Mouse (Mus musculus): ENCODE results near the gene Mrtfb. TPM values are rescaled to one million over a fixed set of nuclear protein-coding genes. Genes with fewer than 3 reads are reported as not detected.

Gene Mrtfb
- polyA plus RNA-seq, 1 experiment from 2014 or later, result 9.9 TPM

GRCm38 (mm10) chr16:13240326-13240725, 16.0 kb upstream of the Mrtfb start:
- Histone ChIP-seq H3K9me3 (replicated peaks) (no peaks in the 10 kb centered on the region), H3K9ac (replicated peaks) (no peak overlapping the region), H3K4me1 (no peaks in the 10 kb centered on the region), H3K4me2 (no peak overlapping the region), H3K4me3 (replicated peaks) (no peak overlapping the region), H3K27me3 (replicated peaks) (no peaks in the 10 kb centered on the region), H3K27ac (replicated peaks) (no peak overlapping the region), H3K36me3 (no peaks in the 10 kb centered on the region)
- WGBS, result 83% methylated on average over 7 of the region's 7 CpGs
- ATAC-seq (ENCODE audit: low FRiP score), result no peak

- H3K36me3 ChIP-seq, result no peaks in the 10 kb centered on the region
- WGBS, result 35% methylated on average over 4 of the region's 4 CpGs
These were observed 10.6 kb upstream of the Mrtfb start for GRCm38 (mm10) chr16:13245658-13246057.

GRCm38 (mm10) chr16:13246855-13247254, 9.4 kb upstream of the Mrtfb start:
- Histone ChIP-seq H3K4me1 (no peaks in the 10 kb centered on the region), H3K9ac (replicated peaks) (no peak overlapping the region), H3K4me3 (replicated peaks) (no peak overlapping the region), H3K27me3 (replicated peaks) (no peaks in the 10 kb centered on the region), H3K9me3 (replicated peaks) (no peaks in the 10 kb centered on the region), H3K36me3 (no peaks in the 10 kb centered on the region), H3K4me2 (no peak overlapping the region), H3K27ac (replicated peaks) (no peak overlapping the region)
- 75% methylated on average over 3 of the region's 3 CpGs for WGBS
- ATAC-seq (ENCODE audit: low FRiP score), result no peak

More at GRCm38 (mm10) chr16:13245658-13246057, 10.6 kb upstream of the Mrtfb start:
- Histone ChIP-seq H3K9me3 (replicated peaks) (no peaks in the 10 kb centered on the region), H3K27ac (replicated peaks) (no peak overlapping the region), H3K27me3 (replicated peaks) (no peaks in the 10 kb centered on the region), H3K4me3 (replicated peaks) (no peak overlapping the region), H3K4me1 (no peaks in the 10 kb centered on the region), H3K9ac (replicated peaks) (no peak overlapping the region), H3K4me2 (no peak overlapping the region)
- ATAC-seq (ENCODE audit: low FRiP score), result no peak

- Histone ChIP-seq H3K9ac (replicated peaks) (no peak overlapping the region), H3K36me3 (no peaks in the 10 kb centered on the region), H3K27me3 (replicated peaks) (no peaks in the 10 kb centered on the region), H3K4me1 (no peaks in the 10 kb centered on the region), H3K4me3 (replicated peaks) (no peak overlapping the region), H3K27ac (replicated peaks) (no peak overlapping the region), H3K4me2 (no peak overlapping the region), H3K9me3 (replicated peaks) (no peaks in the 10 kb centered on the region)
- ATAC-seq (ENCODE audit: low FRiP score), result no peak
- 79% methylated on average over 5 of the region's 5 CpGs for WGBS
These were observed 6.2 kb upstream of the Mrtfb start for GRCm38 (mm10) chr16:13250061-13250460.

GRCm38 (mm10) chr16:13256667-13257527, 616 bp downstream of the Mrtfb start:
- Histone ChIP-seq H3K4me3 (replicated peaks) (peak overlapping the region; percentile 86), H3K27ac (replicated peaks) (peak overlapping the region; percentile 91), H3K9me3 (replicated peaks) (no peaks in the 10 kb centered on the region), H3K27me3 (replicated peaks) (no peaks in the 10 kb centered on the region), H3K9ac (replicated peaks) (peak overlapping the region; percentile 88), H3K4me1 (peaks cover 21% of the 10 kb centered on the region), H3K36me3 (no peaks in the 10 kb centered on the region), H3K4me2 (peak overlapping the region; percentile 91)
- peak; percentile 79 for ATAC-seq (ENCODE audit: low FRiP score)
- 4% methylated on average over 62 of the region's 64 CpGs for WGBS

- Histone ChIP-seq H3K4me3 (replicated peaks) (peak overlapping the region; percentile 86), H3K27me3 (replicated peaks) (no peaks in the 10 kb centered on the region), H3K9ac (replicated peaks) (no peak overlapping the region), H3K36me3 (no peaks in the 10 kb centered on the region), H3K27ac (replicated peaks) (no peak overlapping the region), H3K4me2 (peak overlapping the region; percentile 91), H3K9me3 (replicated peaks) (no peaks in the 10 kb centered on the region), H3K4me1 (peaks cover 21% of the 10 kb centered on the region)
- 24% methylated on average over 5 of the region's 5 CpGs for WGBS
- no peak for ATAC-seq (ENCODE audit: low FRiP score)
These were observed 1.2 kb downstream of the Mrtfb start for GRCm38 (mm10) chr16:13257528-13257835.

GRCm38 (mm10) chr16:13259026-13259425, 2.7 kb downstream of the Mrtfb start:
- no peak overlapping the region for H3K27ac ChIP-seq (replicated peaks)
- H3K9me3 ChIP-seq (replicated peaks), result no peaks in the 10 kb centered on the region
- WGBS, result 86% methylated on average over 2 of the region's 2 CpGs
- H3K9ac ChIP-seq (replicated peaks), result no peak overlapping the region
- ATAC-seq (ENCODE audit: low FRiP score), result no peak
- H3K27me3 ChIP-seq (replicated peaks), result no peaks in the 10 kb centered on the region
- no peak overlapping the region for H3K4me2 ChIP-seq
- H3K36me3 ChIP-seq, result no peaks in the 10 kb centered on the region
- no peak overlapping the region for H3K4me3 ChIP-seq (replicated peaks)
- peaks cover 21% of the 10 kb centered on the region for H3K4me1 ChIP-seq

- H3K9ac ChIP-seq (replicated peaks), result no peak overlapping the region
- H3K36me3 ChIP-seq, result peaks cover 7% of the 10 kb centered on the region
- no peak for ATAC-seq (ENCODE audit: low FRiP score)
- H3K9me3 ChIP-seq (replicated peaks), result no peaks in the 10 kb centered on the region
- 29% methylated on average over 3 of the region's 3 CpGs for WGBS
- no peak overlapping the region for H3K4me3 ChIP-seq (replicated peaks)
- H3K27ac ChIP-seq (replicated peaks), result no peak overlapping the region
- H3K4me1 ChIP-seq, result peaks cover 7% of the 10 kb centered on the region; the same call in 1 of the 2 replicates
- H3K4me2 ChIP-seq, result no peak overlapping the region
- H3K27me3 ChIP-seq (replicated peaks), result no peaks in the 10 kb centered on the region
These were observed 10.0 kb downstream of the Mrtfb start for GRCm38 (mm10) chr16:13266312-13266711.

GRCm38 (mm10) chr16:13267350-13267904, 11.1 kb downstream of the Mrtfb start:
- no peak overlapping the region for H3K27ac ChIP-seq (replicated peaks)
- no peak overlapping the region for H3K4me3 ChIP-seq (replicated peaks)
- peaks cover 7% of the 10 kb centered on the region; the same call in 1 of the 2 replicates for H3K4me1 ChIP-seq
- ATAC-seq (ENCODE audit: low FRiP score), result no peak
- no peaks in the 10 kb centered on the region for H3K27me3 ChIP-seq (replicated peaks)
- no peaks in the 10 kb centered on the region for H3K9me3 ChIP-seq (replicated peaks)
- no peak overlapping the region for H3K4me2 ChIP-seq
- H3K9ac ChIP-seq (replicated peaks), result no peak overlapping the region
- 81% methylated on average over 3 of the region's 3 CpGs for WGBS
- H3K36me3 ChIP-seq, result peaks cover 7% of the 10 kb centered on the region

GRCm38 (mm10) chr16:13269426-13269825, 13.1 kb downstream of the Mrtfb start:
- no peaks in the 10 kb centered on the region for H3K9me3 ChIP-seq (replicated peaks)
- no peak overlapping the region for H3K27ac ChIP-seq (replicated peaks)
- H3K4me2 ChIP-seq, result no peak overlapping the region
- no peak overlapping the region for H3K9ac ChIP-seq (replicated peaks)
- 97% methylated on average over 2 of the region's 2 CpGs for WGBS
- no peak overlapping the region for H3K4me3 ChIP-seq (replicated peaks)
- ATAC-seq (ENCODE audit: low FRiP score), result no peak
- H3K4me1 ChIP-seq, result peaks cover 7% of the 10 kb centered on the region; the same call in 1 of the 2 replicates
- H3K36me3 ChIP-seq, result peaks cover 7% of the 10 kb centered on the region
- no peaks in the 10 kb centered on the region for H3K27me3 ChIP-seq (replicated peaks)

- H3K4me3 ChIP-seq (replicated peaks), result no peak overlapping the region
- no peak overlapping the region for H3K9ac ChIP-seq (replicated peaks)
- WGBS, result 88% methylated on average over 2 of the region's 2 CpGs
- H3K4me2 ChIP-seq, result no peak overlapping the region
- H3K4me1 ChIP-seq, result no peaks in the 10 kb centered on the region
- no peaks in the 10 kb centered on the region for H3K9me3 ChIP-seq (replicated peaks)
- H3K27ac ChIP-seq (replicated peaks), result no peak overlapping the region
- no peaks in the 10 kb centered on the region for H3K27me3 ChIP-seq (replicated peaks)
- no peaks in the 10 kb centered on the region for H3K36me3 ChIP-seq
- ATAC-seq (ENCODE audit: low FRiP score), result no peak
These were observed 20.0 kb downstream of the Mrtfb start for GRCm38 (mm10) chr16:13276258-13276657.

- no peak for ATAC-seq (ENCODE audit: low FRiP score)
- Histone ChIP-seq H3K4me1 (no peaks in the 10 kb centered on the region), H3K4me3 (replicated peaks) (no peak overlapping the region), H3K27me3 (replicated peaks) (no peaks in the 10 kb centered on the region), H3K9ac (replicated peaks) (no peak overlapping the region), H3K9me3 (replicated peaks) (no peaks in the 10 kb centered on the region), H3K4me2 (no peak overlapping the region), H3K36me3 (no peaks in the 10 kb centered on the region), H3K27ac (replicated peaks) (no peak overlapping the region)
- WGBS, result 85% methylated on average over 3 of the region's 3 CpGs
These were observed 20.6 kb downstream of the Mrtfb start for GRCm38 (mm10) chr16:13276709-13277399.

All from neural tube, embryonic 15.5 days (tissue).